Mouse (Mus musculus): ENCODE measurements around the gene Olfr683. TPM values are rescaled to one million over a fixed set of nuclear protein-coding genes. Genes with fewer than 3 reads are reported as not detected.
"Not testable (repeated sequence)": the region's sequence is repeated elsewhere in the genome, so short reads cannot be mapped to it uniquely, and the experiment has no call there.

Gene Olfr683
- not detected for total RNA-seq (2018; cell fraction: chromatin; rRNA removed)
- total RNA-seq (2018; cell fraction: cytosol; rRNA removed) = not detected
- total RNA-seq (2018; cell fraction: nucleus; rRNA removed) = not detected
- not detected in 3 replicates for polyA plus RNA-seq (2018)

DNA sequence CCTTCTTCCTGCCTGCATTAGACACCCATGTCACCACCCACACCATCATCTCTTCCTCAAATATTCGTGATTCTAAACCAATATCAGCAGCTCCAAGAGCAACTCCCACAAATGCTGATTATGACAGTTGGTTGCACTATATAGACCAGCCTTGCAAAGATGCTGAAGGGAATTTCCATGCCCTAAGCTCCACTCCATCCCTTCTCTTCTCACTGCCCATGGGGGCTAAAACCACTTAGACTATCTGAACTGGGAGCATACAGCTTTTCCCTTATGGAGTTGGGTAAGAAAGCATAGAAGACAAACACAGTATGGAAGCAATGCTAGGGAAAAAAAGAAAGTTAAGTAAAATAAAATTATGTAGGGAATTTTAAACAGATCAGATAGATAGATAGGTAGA is at the start of gene Olfr683:
Gene Olfr683 (minus strand): TSS at position 101 of the 400 bp plus-strand sequence.
- H3K79me2 ChIP-seq (ENCODE audit: inconsistent target) = no peaks in the 10 kb centered on the region
- no peak within 1 kb of the TSS for H3K4me3 ChIP-seq (ENCODE audit: inconsistent target)
- H3K27ac ChIP-seq = no peak within 1 kb of the TSS
- no peaks in the 10 kb centered on the region for H3K36me3 ChIP-seq (ENCODE audit: inconsistent target)
- WGBS (ENCODE audit: missing documents) = 64% methylated on average over 1 of the region's 1 CpGs

- H3K79me2 ChIP-seq (ENCODE audit: inconsistent target) = no peaks in the 10 kb centered on the region
- no peak within 1 kb of the TSS for H3K4me3 ChIP-seq (ENCODE audit: inconsistent target)
- H3K36me3 ChIP-seq (ENCODE audit: inconsistent target) = no peaks in the 10 kb centered on the region
- H3K27ac ChIP-seq = no peak within 1 kb of the TSS
- WGBS (ENCODE audit: missing documents) = 89% methylated on average over 1 of the region's 1 CpGs
Observed at GRCm38 (mm10) chr7:105185912-105186311, 39.1 kb upstream of the Olfr683 start, which contains the start of gene Olfr685. TSS of gene Olfr685 (minus strand) at chr7:105186012.

GRCm38 (mm10) chr7:105170773-105171172 is 24.0 kb upstream of the Olfr683 start:
- Histone ChIP-seq H3K79me2 (ENCODE audit: inconsistent target) (no peaks in the 10 kb centered on the region), H3K36me3 (ENCODE audit: inconsistent target) (no peaks in the 10 kb centered on the region), H3K4me3 (ENCODE audit: inconsistent target) (no peak overlapping the region), H3K27ac (no peak overlapping the region)
- 50% methylated on average over 4 of the region's 4 CpGs for WGBS (ENCODE audit: missing documents)

DNA sequence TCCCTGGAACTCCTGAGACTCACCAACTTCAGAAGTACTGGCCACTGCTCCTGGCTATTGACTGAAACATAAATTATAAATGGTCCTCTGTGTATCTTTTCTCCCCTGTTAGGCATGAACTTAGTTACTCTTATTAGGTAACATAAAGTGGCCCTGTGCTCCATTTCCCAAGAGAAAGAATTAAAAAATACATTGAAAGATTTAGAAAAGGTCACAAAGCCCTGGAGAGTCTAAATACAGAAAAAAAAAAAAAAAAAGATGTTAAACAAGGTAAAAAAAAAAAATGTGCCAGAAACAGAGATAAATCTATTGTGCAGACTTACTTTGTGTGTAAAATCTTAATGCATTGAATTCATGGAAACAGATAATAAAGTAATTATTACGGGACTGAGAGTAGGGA is 16.7 kb upstream of the Olfr683 start, which contains the start of gene Olfr684:
Gene Olfr684 (minus strand): TSS at position 101 of the 400 bp plus-strand sequence.
- H3K27ac ChIP-seq = no peak within 1 kb of the TSS
- H3K36me3 ChIP-seq (ENCODE audit: inconsistent target) = no peaks in the 10 kb centered on the region
- no peak within 1 kb of the TSS for H3K4me3 ChIP-seq (ENCODE audit: inconsistent target)
- WGBS (ENCODE audit: missing documents) = 69% methylated on average over 1 of the region's 1 CpGs
- H3K79me2 ChIP-seq (ENCODE audit: inconsistent target) = no peaks in the 10 kb centered on the region

- WGBS (ENCODE audit: missing documents) = 40% methylated on average over 1 of the region's 2 CpGs
- no peak overlapping the region for H3K4me3 ChIP-seq (ENCODE audit: inconsistent target)
- H3K79me2 ChIP-seq (ENCODE audit: inconsistent target) = no peaks in the 10 kb centered on the region
- no peaks in the 10 kb centered on the region for H3K36me3 ChIP-seq (ENCODE audit: inconsistent target)
- no peak overlapping the region for H3K27ac ChIP-seq
Observed at GRCm38 (mm10) chr7:105141275-105141674, 5.5 kb downstream of the Olfr683 start.

GRCm38 (mm10) chr7:105116536-105116935 is 30.3 kb downstream of the Olfr683 start, which contains the start of gene Olfr681:
TSS of gene Olfr681 (plus strand) at chr7:105116836.
- Histone ChIP-seq H3K36me3 (ENCODE audit: inconsistent target) (no peaks in the 10 kb centered on the region), H3K4me3 (ENCODE audit: inconsistent target) (no peak within 1 kb of the TSS), H3K27ac (no peak within 1 kb of the TSS), H3K79me2 (ENCODE audit: inconsistent target) (no peaks in the 10 kb centered on the region)

GRCm38 (mm10) chr7:105092717-105093116 is 54.1 kb downstream of the Olfr683 start, which contains the start of gene Olfr680-ps1:
TSS of gene Olfr680-ps1 (minus strand) at chr7:105092817.
- H3K27ac ChIP-seq; H3K4me3 ChIP-seq (ENCODE audit: inconsistent target); H3K79me2 ChIP-seq (ENCODE audit: inconsistent target): not testable (repeated sequence)

More at GRCm38 (mm10) chr7:105092717-105093116, 54.1 kb downstream of the Olfr683 start, which contains the start of gene Olfr680-ps1:
- not testable (repeated sequence) for H3K36me3 ChIP-seq (ENCODE audit: inconsistent target)

Other genes with a start within 250 kb of the Olfr683 start
- gene Olfr667, start 225.5 kb downstream of the Olfr683 start, polyA plus RNA-seq (2018) = not detected in 3 replicates
- not detected in 3 replicates for gene Olfr668, start 219.0 kb downstream of the Olfr683 start, polyA plus RNA-seq (2018)
- not detected in 3 replicates for gene Olfr669, start 212.8 kb downstream of the Olfr683 start, polyA plus RNA-seq (2018)
- not detected in 3 replicates for gene Olfr670, start 184.4 kb downstream of the Olfr683 start, polyA plus RNA-seq (2018)
- gene Olfr671, start 167.9 kb downstream of the Olfr683 start, polyA plus RNA-seq (2018) = not detected in 3 replicates
- gene Olfr672, start 145.0 kb downstream of the Olfr683 start, polyA plus RNA-seq (2018) = not detected in 3 replicates
- not detected in 3 replicates for gene Olfr675, start 118.6 kb downstream of the Olfr683 start, polyA plus RNA-seq (2018)
- gene Olfr676, start 114.3 kb downstream of the Olfr683 start, polyA plus RNA-seq (2018) = not detected in 3 replicates
- not detected in 3 replicates for gene Olfr677, start 95.6 kb downstream of the Olfr683 start, polyA plus RNA-seq (2018)
- not detected in 3 replicates for gene Olfr678, start 82.5 kb downstream of the Olfr683 start, polyA plus RNA-seq (2018)
- not detected in 3 replicates for gene Olfr679, start 65.8 kb downstream of the Olfr683 start, polyA plus RNA-seq (2018)
- not detected in 3 replicates for gene Olfr680-ps1, start 54.2 kb downstream of the Olfr683 start, polyA plus RNA-seq (2018)
- not detected in 3 replicates for gene Olfr681, start 30.2 kb downstream of the Olfr683 start, polyA plus RNA-seq (2018)
- gene Olfr684, start 16.6 kb upstream of the Olfr683 start, polyA plus RNA-seq (2018) = not detected in 3 replicates
- gene Olfr685, start 39.0 kb upstream of the Olfr683 start, polyA plus RNA-seq (2018) = not detected in 3 replicates
- not detected in 3 replicates for gene Olfr686, start 60.5 kb upstream of the Olfr683 start, polyA plus RNA-seq (2018)
- gene Olfr688, start 141.1 kb upstream of the Olfr683 start, polyA plus RNA-seq (2018) = not detected in 3 replicates
- not detected in 3 replicates for gene Olfr689, start 164.2 kb upstream of the Olfr683 start, polyA plus RNA-seq (2018)
- gene Olfr690, start 187.1 kb upstream of the Olfr683 start, polyA plus RNA-seq (2018) = not detected in 3 replicates
- not detected in 3 replicates for gene Olfr691, start 195.3 kb upstream of the Olfr683 start, polyA plus RNA-seq (2018)
- not detected in 3 replicates for gene Olfr692, start 221.2 kb upstream of the Olfr683 start, polyA plus RNA-seq (2018)
- not detected in 3 replicates for gene Gm5901, start 228.0 kb upstream of the Olfr683 start, polyA plus RNA-seq (2018)

All from macrophage (primary cell).